Mouse (Mus musculus): ENCODE results near the gene Icosl.
"Not testable (repeated sequence)": the region's sequence is repeated elsewhere in the genome, so short reads cannot be mapped to it uniquely, and the experiment has no call there.

The Icosl gene

DNA sequence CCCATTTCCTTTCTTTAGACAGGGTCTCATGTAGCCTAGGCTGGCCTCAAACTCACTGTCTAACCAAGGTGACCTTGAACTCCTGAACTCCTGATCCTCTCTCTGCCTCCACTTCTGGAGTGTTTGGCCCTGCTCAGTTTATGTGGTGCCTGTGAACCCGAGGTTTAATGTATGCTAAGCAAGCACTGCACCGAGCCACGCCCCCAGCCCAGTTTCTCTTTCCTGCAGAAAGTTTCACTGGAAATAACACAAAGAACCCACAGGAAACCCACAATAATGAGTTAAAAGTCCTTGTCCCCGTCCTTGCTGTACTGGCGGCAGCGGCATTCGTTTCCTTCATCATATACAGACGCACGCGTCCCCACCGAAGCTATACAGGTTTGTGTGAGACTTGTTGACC is 5.9 kb downstream of the Icosl start:
- ATAC-seq (ENCODE audit: low TSS enrichment) = no peak

- ATAC-seq (ENCODE audit: low TSS enrichment) = no peak
These were observed 8.8 kb downstream of the Icosl start for GRCm38 (mm10) chr10:78077862-78078261.

DNA sequence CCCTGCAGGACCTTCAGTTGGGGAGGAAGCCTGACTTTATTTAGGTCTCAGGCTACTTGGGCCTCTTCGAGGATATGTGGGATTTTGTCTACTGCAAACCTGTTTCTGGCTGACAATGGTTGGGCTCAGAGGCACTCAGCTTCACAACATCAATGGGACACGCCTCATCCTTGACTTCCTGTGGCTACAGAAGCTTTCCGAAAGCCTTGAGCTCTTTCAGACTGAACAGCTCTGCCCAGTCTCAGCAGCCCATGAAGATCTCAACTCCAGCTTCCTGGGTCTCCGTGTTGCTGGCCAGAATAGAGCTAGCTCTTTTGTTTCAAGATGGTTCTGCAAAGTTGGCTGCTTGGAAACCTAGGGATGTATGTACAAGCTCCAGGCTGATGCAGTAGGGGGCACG is 9.2 kb downstream of the Icosl start:
- no peak for ATAC-seq (ENCODE audit: low TSS enrichment)

DNA sequence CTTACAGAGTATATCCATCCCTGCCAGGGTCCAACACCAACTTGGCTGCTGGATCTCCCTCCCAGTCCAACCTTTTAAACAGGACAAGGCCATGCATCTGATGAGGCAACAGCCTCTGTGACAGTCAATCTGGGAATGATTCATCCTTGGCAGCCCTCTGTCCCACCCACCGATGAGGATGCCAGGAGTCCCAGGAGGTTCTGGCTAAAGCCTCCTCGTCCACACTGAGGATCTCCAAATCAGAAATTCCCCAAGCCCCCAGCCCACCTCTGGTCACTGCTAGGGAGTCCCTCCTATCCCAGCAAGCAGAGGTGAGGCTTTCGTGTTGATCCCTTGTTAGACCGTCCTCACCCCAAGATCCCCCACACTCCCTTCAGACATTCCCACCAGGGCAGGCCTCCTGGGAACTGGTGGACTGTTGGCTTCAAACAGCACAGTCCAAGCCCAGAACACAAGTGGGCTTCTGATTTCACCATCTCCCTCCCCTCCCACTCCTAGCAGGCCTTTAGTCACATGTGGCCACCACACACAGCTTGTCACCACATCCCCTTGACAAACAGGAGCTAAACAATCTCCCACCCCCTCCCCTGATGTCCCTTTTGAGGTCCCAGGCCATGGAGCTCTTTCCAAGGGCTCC is 11.0 kb downstream of the Icosl start:
- ATAC-seq (ENCODE audit: low TSS enrichment) = no peak

DNA sequence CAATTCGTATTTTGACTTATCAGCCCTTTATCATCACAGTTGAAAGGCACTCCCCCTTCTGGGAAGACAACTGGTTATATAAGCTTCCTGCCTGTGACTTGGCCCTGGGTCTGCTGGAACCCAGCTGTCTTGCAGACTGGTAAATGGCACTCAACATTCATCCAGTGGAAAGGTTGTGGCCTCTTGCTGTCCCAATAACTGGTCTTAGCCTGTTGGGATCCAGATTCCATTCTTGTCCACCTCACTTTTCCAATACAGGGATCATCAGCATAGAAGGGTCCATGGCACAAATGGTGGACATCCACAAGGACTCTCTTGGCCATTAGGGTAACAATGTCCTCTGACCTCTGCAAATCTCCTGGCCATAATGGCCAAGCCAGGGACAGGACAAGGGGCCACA is 15.0 kb downstream of the Icosl start:
- no peak for ATAC-seq (ENCODE audit: low TSS enrichment)

GRCm38 (mm10) chr10:78085711-78086110 is 16.6 kb downstream of the Icosl start:
- no peak for ATAC-seq (ENCODE audit: low TSS enrichment)

DNA sequence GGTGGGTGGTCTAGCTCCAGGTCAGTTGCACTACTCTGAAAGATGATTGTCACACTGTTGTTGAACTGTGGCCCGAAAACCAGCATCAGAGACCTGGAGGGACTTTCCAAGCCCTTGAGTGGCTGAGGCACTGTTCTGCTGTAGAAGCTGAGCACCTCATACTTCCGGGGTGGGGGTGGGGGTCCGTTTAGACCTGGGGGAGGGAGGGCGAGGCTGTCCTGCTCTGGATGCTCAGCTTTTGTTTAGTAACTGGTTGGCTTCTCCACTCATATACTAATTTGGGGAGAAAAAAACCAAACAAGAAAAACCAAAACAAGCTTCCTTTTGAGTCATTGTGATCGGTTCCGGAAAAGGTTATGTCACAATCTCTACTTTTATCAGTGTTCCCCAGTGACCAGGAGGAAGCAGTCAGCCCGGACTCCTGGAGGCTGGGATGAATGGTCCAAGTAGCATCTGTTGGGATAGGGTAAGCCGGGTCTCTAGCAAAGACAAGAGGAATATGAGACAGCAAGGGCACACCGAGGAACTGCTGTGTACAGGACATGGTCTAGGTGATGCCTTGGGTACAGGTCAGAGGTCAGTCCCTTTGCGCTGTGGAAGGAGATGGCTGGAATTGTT is 17.5 kb downstream of the Icosl start:
- ATAC-seq (ENCODE audit: low TSS enrichment) = no peak

DNA sequence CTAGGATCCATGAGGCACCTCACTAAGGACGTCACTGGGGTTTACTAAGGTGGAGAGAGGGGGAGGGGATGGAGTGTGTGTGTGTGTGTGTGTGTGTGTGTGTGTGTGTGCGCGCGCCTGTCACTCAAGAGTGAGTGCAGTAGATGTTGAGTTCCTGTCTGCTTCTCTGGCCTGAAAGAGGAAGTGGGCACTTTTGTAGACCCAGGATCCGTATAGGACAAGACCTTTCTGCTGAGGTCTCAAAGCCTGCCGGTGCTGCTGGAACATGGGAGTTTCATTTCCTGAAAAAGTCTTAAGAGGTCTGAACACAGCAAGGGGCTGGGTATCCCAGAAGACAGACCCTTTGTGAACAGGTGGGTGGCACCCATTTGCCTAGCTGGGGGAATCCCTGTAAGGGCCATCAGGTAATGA is 18.0 kb downstream of the Icosl start:
- ATAC-seq (ENCODE audit: low TSS enrichment) = no peak

DNA sequence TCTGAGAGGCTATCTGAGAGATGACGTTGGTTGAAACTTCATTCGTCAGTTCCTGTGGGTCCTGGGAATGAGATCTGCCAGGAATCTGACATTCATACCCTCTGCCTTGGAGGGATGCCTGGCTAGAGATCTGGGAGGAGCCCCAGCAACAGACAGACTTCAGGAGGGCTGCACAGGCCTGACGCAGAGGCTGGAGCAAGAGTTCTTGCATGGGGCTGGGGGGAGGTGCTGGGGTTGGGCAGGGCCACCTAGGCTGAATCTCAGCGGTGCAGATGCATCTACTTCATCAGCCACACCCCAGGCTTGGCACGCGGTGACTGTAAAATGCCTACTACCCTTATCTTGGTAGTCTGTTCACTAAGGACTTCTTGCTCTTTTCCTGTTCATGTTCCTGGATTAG is 21.1 kb downstream of the Icosl start:
- ATAC-seq (ENCODE audit: low TSS enrichment) = no peak

DNA sequence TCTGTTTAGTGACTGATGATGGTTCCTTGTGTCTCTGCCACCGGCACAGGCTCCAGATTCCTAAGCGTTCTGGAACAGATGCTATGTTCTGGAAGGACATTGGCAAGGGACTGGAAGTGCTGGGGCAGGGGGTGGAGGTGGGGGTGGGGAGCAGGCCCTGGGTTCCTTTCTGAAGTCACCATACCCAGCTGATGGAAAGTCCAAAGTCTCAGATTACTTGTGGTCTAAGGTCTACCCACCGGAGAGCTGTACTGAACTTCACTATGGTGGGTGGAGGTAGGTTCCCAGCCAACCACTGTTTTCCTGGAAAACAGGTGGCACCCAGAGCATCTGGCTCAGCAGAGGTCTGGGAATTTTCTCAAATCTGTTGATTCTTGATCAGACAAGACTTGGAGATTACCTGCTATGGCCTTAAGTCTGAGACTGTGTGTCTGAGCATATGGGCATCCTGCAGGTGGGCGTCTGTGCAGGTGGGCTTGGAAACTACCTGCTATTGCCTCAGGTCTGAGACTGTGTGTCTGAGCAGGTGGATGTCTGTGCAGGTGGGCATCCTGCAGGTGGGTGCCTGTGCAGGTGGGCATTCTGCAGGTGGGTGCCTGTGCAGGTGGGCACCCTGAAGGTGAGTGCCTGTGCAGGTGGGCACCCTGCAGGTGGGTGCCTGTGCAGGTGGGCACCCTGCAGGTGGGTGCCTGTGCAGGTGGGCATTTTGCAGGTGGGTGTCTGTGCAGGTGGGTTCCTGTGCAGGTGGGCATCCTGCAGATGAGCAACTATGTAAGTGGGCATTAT is 21.8 kb downstream of the Icosl start:
- no peak for ATAC-seq (ENCODE audit: low TSS enrichment)

- no peak for ATAC-seq (ENCODE audit: low TSS enrichment)
These were observed 23.0 kb downstream of the Icosl start for GRCm38 (mm10) chr10:78091865-78092724.

DNA sequence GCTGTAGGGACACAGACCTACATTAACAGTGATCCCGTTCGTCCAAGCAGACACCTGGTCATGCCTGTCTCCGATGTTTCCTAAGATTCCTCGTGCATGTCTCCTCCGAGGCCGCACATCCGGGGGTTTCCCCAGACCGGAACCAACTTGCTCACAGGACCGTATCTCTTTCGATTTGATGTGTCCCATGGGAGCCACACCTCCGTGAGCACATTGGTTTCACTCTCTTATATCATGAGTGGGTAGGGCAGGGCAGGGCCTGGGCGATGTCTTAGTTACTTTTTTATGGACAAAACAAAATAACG is 23.6 kb downstream of the Icosl start:
- ATAC-seq (ENCODE audit: low TSS enrichment) = no peak

GRCm38 (mm10) chr10:78095221-78095620 is 26.1 kb downstream of the Icosl start:
- ATAC-seq (ENCODE audit: low TSS enrichment) = no peak

DNA sequence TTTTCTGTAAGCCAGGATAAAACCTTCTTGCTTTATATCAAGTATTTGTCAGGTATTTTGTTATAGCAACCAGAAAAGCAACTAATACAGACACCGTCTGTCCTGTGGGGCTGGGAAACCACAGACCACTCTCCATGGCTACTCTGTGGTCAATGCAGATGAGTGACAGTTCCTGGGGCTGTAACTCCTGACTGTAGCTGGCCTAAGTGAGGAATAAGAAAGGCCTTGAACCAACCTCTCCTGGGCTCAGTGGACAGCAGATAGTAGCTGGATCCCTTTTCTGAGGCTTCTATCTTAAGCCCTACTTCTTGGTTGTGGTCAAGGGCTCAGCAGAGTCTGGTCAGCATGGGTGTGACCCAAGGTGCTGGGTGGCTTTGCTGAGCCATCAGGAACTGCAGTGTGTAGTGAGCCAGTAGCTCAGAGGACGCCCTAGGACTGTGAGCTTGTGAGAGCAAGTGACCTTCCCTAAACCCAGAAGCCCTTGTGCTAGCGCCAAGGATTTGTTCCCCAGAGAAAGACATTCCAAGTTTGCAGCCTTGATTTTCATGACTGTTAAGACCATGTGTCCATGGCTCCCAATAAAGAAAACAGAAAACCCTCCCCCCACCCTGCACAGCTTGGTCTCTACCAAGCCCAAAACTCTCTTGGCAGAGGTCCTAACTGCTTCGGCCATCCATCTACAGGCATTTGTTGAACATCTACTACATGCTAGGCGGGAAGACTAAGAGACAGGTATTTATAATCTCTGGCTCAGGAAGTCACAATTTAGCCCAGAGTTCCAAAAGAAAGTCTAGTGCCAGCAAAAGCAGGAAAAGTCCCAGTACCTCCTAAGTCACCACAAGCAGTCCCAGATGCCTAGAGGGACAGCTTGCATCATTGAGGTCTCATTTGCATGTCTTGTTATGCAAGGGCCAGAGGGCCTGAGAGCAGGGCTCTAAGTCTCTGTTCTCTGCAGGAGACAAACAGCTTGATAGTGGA is 27.1 kb downstream of the Icosl start:
- ATAC-seq (ENCODE audit: low TSS enrichment) = no peak

DNA sequence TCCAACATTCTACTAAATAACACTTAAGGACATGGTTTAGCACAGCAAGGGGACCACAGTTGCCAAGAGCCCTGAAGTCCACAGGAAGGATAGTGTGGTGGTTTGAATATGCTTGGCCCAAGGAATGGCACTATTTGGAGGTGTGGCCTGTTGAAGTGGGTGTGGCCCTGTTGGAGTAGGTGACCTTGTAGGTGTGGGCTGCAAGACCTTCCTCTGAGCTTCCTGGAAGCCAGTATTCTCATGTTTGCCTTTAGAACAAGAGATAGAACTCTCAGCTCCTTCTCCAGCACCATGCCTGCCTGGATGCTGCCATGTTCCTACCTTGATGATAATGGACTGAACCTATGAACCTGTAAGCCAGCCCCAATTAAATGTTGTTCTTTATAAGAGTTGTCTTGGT is 30.8 kb downstream of the Icosl start:
- not testable (repeated sequence) for ATAC-seq (ENCODE audit: low TSS enrichment)

DNA sequence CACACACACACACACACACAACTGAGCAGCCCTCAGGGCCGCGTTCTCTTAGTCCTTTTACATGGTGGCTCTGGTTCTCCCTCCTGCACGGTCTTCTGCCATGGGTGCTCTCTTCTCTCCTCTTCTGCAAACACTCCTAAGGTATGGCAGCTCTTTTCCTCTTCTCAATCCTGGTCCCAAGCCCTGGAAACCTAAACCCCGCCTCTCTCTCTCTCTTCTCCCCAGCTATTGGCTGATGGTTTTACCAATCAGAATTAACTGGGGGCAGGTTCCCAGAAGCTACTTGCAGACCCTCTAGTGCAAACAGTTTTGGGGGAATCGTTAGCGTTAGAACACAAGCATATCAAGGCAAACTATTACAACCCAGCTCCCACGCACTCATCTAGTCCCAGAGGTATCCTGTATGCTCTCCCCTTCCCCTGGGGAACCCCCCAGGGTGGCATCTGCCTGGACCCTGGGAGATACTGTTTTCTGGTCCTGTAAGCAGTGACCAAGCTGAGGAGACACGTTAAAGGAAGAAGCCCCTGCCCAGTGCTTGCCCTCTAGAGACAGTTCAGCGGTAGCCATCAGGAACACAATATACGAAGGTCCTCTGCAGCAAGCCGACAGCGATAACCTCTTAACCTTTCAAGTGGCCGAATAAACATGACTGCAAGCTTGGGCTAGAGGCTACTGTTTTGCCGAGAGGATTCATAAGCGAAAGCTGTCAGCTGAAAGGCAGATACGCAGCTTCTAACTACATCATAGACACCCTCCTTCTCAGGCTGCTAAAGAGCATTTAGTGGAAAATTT is 32.1 kb downstream of the Icosl start:
- no peak for ATAC-seq (ENCODE audit: low TSS enrichment)

GRCm38 (mm10) chr10:78104555-78105490 is 35.7 kb downstream of the Icosl start:
- peak; percentile 67 for ATAC-seq (ENCODE audit: low TSS enrichment)

- peak; percentile 85 for ATAC-seq (ENCODE audit: low TSS enrichment)
These were observed 36.4 kb downstream of the Icosl start for GRCm38 (mm10) chr10:78105548-78105947.

DNA sequence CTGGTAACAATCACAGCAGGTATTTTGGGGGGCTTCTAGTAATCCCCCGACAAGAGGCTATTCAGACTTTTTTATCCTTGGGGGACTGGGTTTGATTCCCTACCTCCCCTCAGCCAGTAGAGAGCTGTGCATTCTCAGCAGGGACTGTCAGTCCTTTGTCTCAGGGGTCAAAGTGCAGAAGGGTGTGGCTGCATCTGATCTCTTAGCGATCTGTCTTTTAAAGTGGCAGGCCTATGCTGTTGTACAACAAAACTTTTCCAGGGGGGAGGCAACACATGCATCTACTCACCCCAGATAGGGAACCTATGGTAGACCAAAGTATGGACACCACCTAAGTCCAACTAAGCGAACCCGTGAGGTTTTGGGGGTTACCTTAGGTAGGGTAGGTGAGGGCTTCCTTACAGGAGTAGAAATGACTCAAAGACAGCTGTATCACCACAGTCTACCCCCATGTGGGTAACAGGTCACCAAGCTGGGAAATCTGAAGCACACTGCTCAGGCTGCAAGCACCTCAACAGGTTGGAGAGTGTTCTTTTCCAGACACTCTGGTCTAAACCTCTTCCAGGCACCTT is 45.5 kb downstream of the Icosl start:
- no peak for ATAC-seq (ENCODE audit: low TSS enrichment)
